10 mouse cellular contexts compared by ENCODE assay signal in the genomic region with DNA sequence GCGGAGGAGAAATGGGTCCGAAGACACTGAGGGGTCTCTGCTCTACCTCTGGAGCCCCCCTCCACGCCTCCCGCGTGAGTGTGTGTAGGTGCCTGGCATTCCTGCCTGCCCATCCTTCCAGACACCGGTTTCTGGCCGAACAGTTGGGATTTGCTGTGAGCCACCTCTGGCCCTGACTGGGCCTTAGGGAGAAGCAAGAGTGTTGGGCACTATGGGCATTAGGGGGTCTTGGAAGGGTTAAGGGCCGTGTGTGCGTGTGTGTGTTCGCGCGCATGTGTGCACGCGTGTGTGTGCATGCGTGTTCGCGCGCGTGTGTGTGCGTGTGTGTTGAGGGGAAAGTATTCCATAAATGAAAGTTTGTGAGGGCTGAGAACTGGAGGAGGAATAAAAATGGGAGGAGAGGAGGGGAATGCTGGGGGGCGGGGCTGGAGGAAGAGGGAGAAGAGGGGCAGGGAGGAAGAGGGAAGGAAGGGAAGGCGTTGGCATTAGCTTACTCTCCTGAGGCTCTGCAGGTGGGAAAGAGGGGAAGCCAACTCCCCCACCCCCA. TPM values are rescaled to one million over a fixed set of nuclear protein-coding genes. Genes with fewer than 3 reads are reported as not detected.
A peak's percentile ranks its signal among the peaks of the same experiment; 100 is the strongest.
DNase-seq lines count a peak whose midpoint lies in the region; ATAC-seq and TF ChIP-seq lines count a peak whose summit lies in the region.
"Had no signal": no experiment of that assay in that cellular context is flagged by ENCODE, and none has a peak within 500 bp of the region (broad histone marks: within the 10 kb centered on the region; RNA-seq: fewer than 3 reads in every experiment).

No protein-coding gene starts in this region.

- peak; percentile 37 for DNase-seq in gastrocnemius, postnatal 10 days
- DNase-seq in gastrocnemius, adult 18-20 months (ENCODE audit: low spot score), result no peak
- no peak for DNase-seq in forebrain, postnatal 0 days
- no peak for DNase-seq in limb, embryonic 10.5 days (ENCODE audit: low spot score)
- DNase-seq in thymus, postnatal 14 days, result no peak

- TF ChIP-seq POLR2A in small intestine, adult 2 months (IDR thresholded peaks at IDR 0.05; ENCODE audit: low read depth, low read length), result no peak

- peaks cover 59% of the 10 kb centered on the region for H3K27me3 ChIP-seq in E14TG2a.4 (ENCODE audit: insufficient read depth, low read length)
- no peaks in the 10 kb centered on the region for H3K27me3 ChIP-seq in forebrain, postnatal 0 days (ENCODE audit: insufficient read depth, low read length)
- peaks cover 56% of the 10 kb centered on the region for H3K27me3 ChIP-seq in limb, embryonic 10.5 days (ENCODE audit: low read depth, poor library complexity, severe bottlenecking)
- H3K27me3 ChIP-seq in small intestine, adult 2 months (ENCODE audit: control insufficient read depth, insufficient read depth, low read length), result peaks cover 37% of the 10 kb centered on the region

- 14% methylated on average over 21 of the region's 22 CpGs for WGBS in forebrain, postnatal 0 days
- 15% methylated on average over 22 of the region's 22 CpGs for whole genome bisulfite sequencing in limb, embryonic 10.5 days
- 32% methylated on average over 21 of the region's 22 CpGs for WGBS in small intestine, adult 2 months

- H3K9me3 ChIP-seq in E14TG2a.4 (ENCODE audit: low read length), result peaks cover 6% of the 10 kb centered on the region; the same call in 1 of the 2 replicates
- H3K9me3 ChIP-seq in forebrain, postnatal 0 days (ENCODE audit: low read length), result no peaks in the 10 kb centered on the region
- no peaks in the 10 kb centered on the region for H3K9me3 ChIP-seq in limb, embryonic 10.5 days (replicated peaks)

- peak overlapping the region; percentile 74 for H3K4me3 ChIP-seq in E14TG2a.4 (replicated peaks; ENCODE audit: low read length)
- H3K4me3 ChIP-seq in forebrain, postnatal 0 days (ENCODE audit: low read depth, low read length), result peak overlapping the region; percentile 83
- H3K4me3 ChIP-seq in limb, embryonic 10.5 days, result peak overlapping the region; percentile 49
- peak overlapping the region; percentile 29 for H3K4me3 ChIP-seq in small intestine, adult 2 months (ENCODE audit: low read depth, low read length)

- no peaks in the 10 kb centered on the region for H3K36me3 ChIP-seq in E14TG2a.4 (ENCODE audit: insufficient read depth, low read length)
- H3K36me3 ChIP-seq in forebrain, postnatal 0 days (ENCODE audit: insufficient read depth), result no peaks in the 10 kb centered on the region
- H3K36me3 ChIP-seq in limb, embryonic 10.5 days, result no peaks in the 10 kb centered on the region
- H3K36me3 ChIP-seq in small intestine, adult 2 months (ENCODE audit: control insufficient read depth, insufficient read depth, low read length), result no peaks in the 10 kb centered on the region

- peak overlapping the region; percentile 95 for H3K27ac ChIP-seq in forebrain, postnatal 0 days (ENCODE audit: low read depth, low read length)
- H3K27ac ChIP-seq in limb, embryonic 10.5 days, result peak overlapping the region; percentile 43; the same call in 1 of the 2 replicates
- no peak overlapping the region for H3K27ac ChIP-seq in small intestine, adult 2 months (ENCODE audit: insufficient read depth, low read depth, low read length)
- H3K27ac ChIP-seq: liver, embryonic 14.5 days had no signal

- H3K4me1 ChIP-seq in E14TG2a.4 (replicated peaks; ENCODE audit: low read depth, low read length), result peaks cover 71% of the 10 kb centered on the region
- H3K4me1 ChIP-seq in forebrain, postnatal 0 days (ENCODE audit: insufficient read depth), result peaks cover 40% of the 10 kb centered on the region
- H3K4me1 ChIP-seq in limb, embryonic 10.5 days, result peaks cover 57% of the 10 kb centered on the region
- peaks cover 8% of the 10 kb centered on the region for H3K4me1 ChIP-seq in small intestine, adult 2 months (ENCODE audit: control insufficient read depth, insufficient read depth, insufficient read length, low read length)

- no peak for TF ChIP-seq CTCF in E14TG2a.4 (conservative IDR thresholded peaks at IDR 0.05; ENCODE audit: low read length)
- no peak for TF ChIP-seq CTCF in forebrain, postnatal 0 days (IDR thresholded peaks at IDR 0.05; ENCODE audit: low read depth)
- TF ChIP-seq CTCF in small intestine, adult 2 months (IDR thresholded peaks at IDR 0.05; ENCODE audit: extremely low read depth, insufficient read length, insufficient replicate concordance, low read depth, low read length), result no peak

- peak overlapping the region; percentile 97 for H3K9ac ChIP-seq in forebrain, postnatal 0 days
- H3K9ac ChIP-seq: liver, embryonic 14.5 days had no signal

- H3K4me2 ChIP-seq in forebrain, postnatal 0 days (ENCODE audit: low read depth), result peak overlapping the region; percentile 91

- ATAC-seq in forebrain, postnatal 0 days, result no peak
- no peak for ATAC-seq in granulocyte monocyte progenitor cell, adult 5-6 weeks (replicated peaks; ENCODE audit: poor library complexity, severe bottlenecking)

RNA-seq across cellular contexts. Expression of a gene that starts 2.9 kb away (rescaled TPM):
- 10 to 100 TPM; 20.6 to 24.5 TPM for total RNA-seq in gastrocnemius, postnatal 10 days (2021)
- under 1 TPM; 0.50 to 0.64 TPM for total RNA-seq in gastrocnemius, adult 18-20 months (2021)
- 98.9 and 133 TPM in 2 replicates for total RNA-seq in forebrain, postnatal 0 days (2014; rRNA removed)
- polyA plus RNA-seq in forebrain, postnatal 0 days (2015; fragmentation: Nextera tagmentation; extraction: Ambion mirVana), result 87.5 and 134 TPM in 2 replicates
- polyA plus RNA-seq in limb, embryonic 10.5 days (2016; fragmentation: Nextera tagmentation; extraction: Ambion mirVana), result 2.6 and 5.7 TPM in 2 replicates
- 1.2 and 1.4 TPM in 2 replicates for polyA plus RNA-seq in small intestine, adult 2 months (2012; rRNA removed)
- total RNA-seq in granulocyte monocyte progenitor cell, adult 5-6 weeks (2014; fragmentation: Nextera tagmentation), result not detected in 2 replicates
- total RNA-seq in granulocyte monocyte progenitor cell, adult 5-6 weeks (2017), result 0.04 TPM in 1 of 2 replicates, not detected in the other
- total RNA-seq: common myeloid progenitor, adult 5-6 weeks had no signal

RNA-seq across cellular contexts. Expression of a gene that starts 12.1 kb away (rescaled TPM):
- total RNA-seq in gastrocnemius, postnatal 10 days (2021), result under 1 TPM; 0.16 to 0.21 TPM
- total RNA-seq in gastrocnemius, adult 18-20 months (2021), result not detected
- 53.4 and 64.8 TPM in 2 replicates for total RNA-seq in forebrain, postnatal 0 days (2014; rRNA removed)
- 51.1 and 61.5 TPM in 2 replicates for polyA plus RNA-seq in forebrain, postnatal 0 days (2015; fragmentation: Nextera tagmentation; extraction: Ambion mirVana)
- polyA plus RNA-seq in limb, embryonic 10.5 days (2016; fragmentation: Nextera tagmentation; extraction: Ambion mirVana), result 0.79 and 1.5 TPM in 2 replicates
- 0.04 and 0.09 TPM in 2 replicates for polyA plus RNA-seq in small intestine, adult 2 months (2012; rRNA removed)
- total RNA-seq in granulocyte monocyte progenitor cell, adult 5-6 weeks (2014; fragmentation: Nextera tagmentation), result not detected in 2 replicates
- total RNA-seq in granulocyte monocyte progenitor cell, adult 5-6 weeks (2017), result not detected in 2 replicates

RNA-seq across cellular contexts. Expression of a gene that starts 23.5 kb away (rescaled TPM):
- 100 to 1,000 TPM; 255 to 271 TPM for total RNA-seq in gastrocnemius, postnatal 10 days (2021)
- total RNA-seq in gastrocnemius, adult 18-20 months (2021), result 100 to 1,000 TPM; 334 to 349 TPM
- 1,323 and 1,444 TPM in 2 replicates for total RNA-seq in forebrain, postnatal 0 days (2014; rRNA removed)
- 403 and 424 TPM in 2 replicates for polyA plus RNA-seq in forebrain, postnatal 0 days (2015; fragmentation: Nextera tagmentation; extraction: Ambion mirVana)
- polyA plus RNA-seq in limb, embryonic 10.5 days (2016; fragmentation: Nextera tagmentation; extraction: Ambion mirVana), result 127 and 134 TPM in 2 replicates
- 147 and 452 TPM in 2 replicates for polyA plus RNA-seq in small intestine, adult 2 months (2012; rRNA removed)
- total RNA-seq in granulocyte monocyte progenitor cell, adult 5-6 weeks (2014; fragmentation: Nextera tagmentation), result 188 and 246 TPM in 2 replicates
- 463 and 465 TPM in 2 replicates for total RNA-seq in granulocyte monocyte progenitor cell, adult 5-6 weeks (2017)

RNA-seq across cellular contexts. Expression of a gene that starts 35.5 kb away (rescaled TPM):
- total RNA-seq in gastrocnemius, postnatal 10 days (2021), result under 1 TPM in 1 of 2 experiments, not detected in 1; 0.16 TPM
- not detected for total RNA-seq in gastrocnemius, adult 18-20 months (2021)
- total RNA-seq in forebrain, postnatal 0 days (2014; rRNA removed), result 34.9 and 40.0 TPM in 2 replicates
- polyA plus RNA-seq in forebrain, postnatal 0 days (2015; fragmentation: Nextera tagmentation; extraction: Ambion mirVana), result 4.0 and 5.9 TPM in 2 replicates
- 0.96 and 0.98 TPM in 2 replicates for polyA plus RNA-seq in limb, embryonic 10.5 days (2016; fragmentation: Nextera tagmentation; extraction: Ambion mirVana)
- 0.05 and 0.14 TPM in 2 replicates for polyA plus RNA-seq in small intestine, adult 2 months (2012; rRNA removed)
- total RNA-seq in granulocyte monocyte progenitor cell, adult 5-6 weeks (2014; fragmentation: Nextera tagmentation), result 0.09 TPM in 1 of 2 replicates, not detected in the other
- 0.04 TPM in 1 of 2 replicates, not detected in the other for total RNA-seq in granulocyte monocyte progenitor cell, adult 5-6 weeks (2017)

RNA-seq across cellular contexts. Expression of a gene that starts 41.1 kb away (rescaled TPM):
- total RNA-seq in gastrocnemius, postnatal 10 days (2021), result 1 to 10 TPM; 1.8 to 2.9 TPM
- 1 to 10 TPM in 1 of 2 experiments, under 1 TPM in 1; 0.39 to 2.2 TPM for total RNA-seq in gastrocnemius, adult 18-20 months (2021)
- 0.15 TPM in 1 of 2 replicates, not detected in the other for total RNA-seq in forebrain, postnatal 0 days (2014; rRNA removed)
- polyA plus RNA-seq in forebrain, postnatal 0 days (2015; fragmentation: Nextera tagmentation; extraction: Ambion mirVana), result 0.08 and 0.09 TPM in 2 replicates
- polyA plus RNA-seq in limb, embryonic 10.5 days (2016; fragmentation: Nextera tagmentation; extraction: Ambion mirVana), result 0.18 and 0.43 TPM in 2 replicates
- polyA plus RNA-seq in small intestine, adult 2 months (2012; rRNA removed), result 1.2 and 1.7 TPM in 2 replicates
- total RNA-seq in granulocyte monocyte progenitor cell, adult 5-6 weeks (2014; fragmentation: Nextera tagmentation), result 1.1 and 1.2 TPM in 2 replicates
- total RNA-seq in granulocyte monocyte progenitor cell, adult 5-6 weeks (2017), result 2.2 and 2.6 TPM in 2 replicates

Comparison
In these comparisons a context has a peak if more than half of its experiments do, and no peak if none do; other contexts are left out.
1. RNA of a gene that starts 2.9 kb away (total RNA-seq): 98.9 to 133 TPM in forebrain, postnatal 0 days and 20.6 to 24.5 TPM in gastrocnemius, postnatal 10 days; 0.50 to 0.64 TPM in gastrocnemius, adult 18-20 months and 0.04 TPM in granulocyte monocyte progenitor cell, adult 5-6 weeks; every median in the first group is over 10 times any median in the second.
2. H3K4me3 ChIP-seq: peak in every context shown above with its lines; median percentile 83 in forebrain, postnatal 0 days; 74 in E14TG2a.4; 49 in limb, embryonic 10.5 days; 29 in small intestine, adult 2 months.
3. RNA of a gene that starts 12.1 kb away (total RNA-seq): 53.4 to 64.8 TPM in forebrain, postnatal 0 days; 0.16 to 0.21 TPM in gastrocnemius, postnatal 10 days, not detected in gastrocnemius, adult 18-20 months and not detected in granulocyte monocyte progenitor cell, adult 5-6 weeks; every median in the first group is over 10 times any median in the second.